Mouse (Mus musculus): ENCODE results near the gene Heatr9. TPM values are rescaled to one million over a fixed set of nuclear protein-coding genes. Genes with fewer than 3 reads are reported as not detected.

The Heatr9 gene
- polyA plus RNA-seq, 1 experiment from 2014 or later = not detected

DNA sequence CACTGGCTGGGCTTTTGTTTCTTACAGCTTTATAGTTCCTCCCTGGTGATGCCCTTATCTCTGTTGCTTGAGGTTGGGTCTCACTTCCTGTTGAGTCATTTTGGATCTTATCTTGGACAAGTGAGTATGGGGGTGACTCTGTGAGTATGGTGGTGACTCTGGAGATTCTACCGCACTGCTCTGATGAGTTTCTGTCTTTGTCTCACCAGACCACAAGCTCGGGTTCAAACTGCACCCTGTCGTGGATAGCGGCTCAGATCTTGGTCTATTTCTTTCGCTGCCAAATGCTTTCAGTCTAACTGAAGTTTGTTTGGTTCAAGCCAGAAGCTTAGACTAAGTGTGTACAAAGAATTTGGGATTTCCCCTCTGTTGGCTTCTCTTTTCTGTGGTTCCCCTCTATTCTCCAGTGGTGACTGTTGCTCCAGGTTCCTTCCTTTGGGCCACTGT is 28.2 kb upstream of the Heatr9 start:
- Histone ChIP-seq H3K9me3 (ENCODE audit: low read length) (no peaks in the 10 kb centered on the region), H3K4me2 (replicated peaks; ENCODE audit: low read depth, low read length) (no peak overlapping the region), H3K36me3 (ENCODE audit: insufficient read depth, low read length) (no peaks in the 10 kb centered on the region), H3K4me3 (ENCODE audit: low read depth, low read length) (no peak overlapping the region), H3K27ac (ENCODE audit: low read length) (no peak overlapping the region), H3K27me3 (replicated peaks; ENCODE audit: insufficient read depth, low read length) (no peaks in the 10 kb centered on the region), H3K4me1 (ENCODE audit: insufficient read depth, low read depth, low read length) (no peaks in the 10 kb centered on the region), H3K9ac (replicated peaks; ENCODE audit: low read depth) (no peak overlapping the region)
- WGBS = 73% methylated on average over 5 of the region's 5 CpGs
- TF ChIP-seq EP300 (IDR thresholded peaks at IDR 0.05) = no peak
- TF ChIP-seq CTCF (IDR thresholded peaks at IDR 0.05) = no peak
- ATAC-seq (no peak), DNase-seq (ENCODE audit: low spot score) (no peak)

GRCm38 (mm10) chr11:83544214-83544613 is 22.2 kb upstream of the Heatr9 start:
- Histone ChIP-seq H3K4me3 (ENCODE audit: low read depth, low read length) (no peak overlapping the region), H3K4me2 (replicated peaks; ENCODE audit: low read depth, low read length) (no peak overlapping the region), H3K4me1 (ENCODE audit: insufficient read depth, low read depth, low read length) (no peaks in the 10 kb centered on the region), H3K27me3 (replicated peaks; ENCODE audit: insufficient read depth, low read length) (no peaks in the 10 kb centered on the region), H3K9ac (replicated peaks; ENCODE audit: low read depth) (no peak overlapping the region), H3K27ac (ENCODE audit: low read length) (no peak overlapping the region), H3K36me3 (ENCODE audit: insufficient read depth, low read length) (no peaks in the 10 kb centered on the region), H3K9me3 (ENCODE audit: low read length) (no peaks in the 10 kb centered on the region)
- ATAC-seq (peak; percentile 40), DNase-seq (ENCODE audit: low spot score) (peak; percentile 57)
- WGBS = 37% methylated on average over 3 of the region's 3 CpGs
- TF ChIP-seq EP300 (IDR thresholded peaks at IDR 0.05) (no peak), CTCF (IDR thresholded peaks at IDR 0.05) (no peak)

GRCm38 (mm10) chr11:83541415-83541814 is 19.4 kb upstream of the Heatr9 start:
- ATAC-seq = no peak
- Histone ChIP-seq H3K36me3 (ENCODE audit: insufficient read depth, low read length) (no peaks in the 10 kb centered on the region), H3K9ac (replicated peaks; ENCODE audit: low read depth) (no peak overlapping the region), H3K4me1 (ENCODE audit: insufficient read depth, low read depth, low read length) (no peaks in the 10 kb centered on the region), H3K27me3 (replicated peaks; ENCODE audit: insufficient read depth, low read length) (no peaks in the 10 kb centered on the region), H3K4me2 (replicated peaks; ENCODE audit: low read depth, low read length) (no peak overlapping the region), H3K9me3 (ENCODE audit: low read length) (no peaks in the 10 kb centered on the region), H3K4me3 (ENCODE audit: low read depth, low read length) (no peak overlapping the region), H3K27ac (ENCODE audit: low read length) (no peak overlapping the region)
- DNase-seq (ENCODE audit: low spot score) = no peak
- TF ChIP-seq CTCF (IDR thresholded peaks at IDR 0.05) = no peak
- TF ChIP-seq EP300 (IDR thresholded peaks at IDR 0.05) = no peak
- WGBS = 87% methylated on average over 3 of the region's 3 CpGs

GRCm38 (mm10) chr11:83540931-83541330 is 19.0 kb upstream of the Heatr9 start:
- WGBS = 85% methylated on average over 2 of the region's 2 CpGs
- Histone ChIP-seq H3K27me3 (replicated peaks; ENCODE audit: insufficient read depth, low read length) (no peaks in the 10 kb centered on the region), H3K27ac (ENCODE audit: low read length) (no peak overlapping the region), H3K9ac (replicated peaks; ENCODE audit: low read depth) (no peak overlapping the region), H3K36me3 (ENCODE audit: insufficient read depth, low read length) (no peaks in the 10 kb centered on the region), H3K4me1 (ENCODE audit: insufficient read depth, low read depth, low read length) (no peaks in the 10 kb centered on the region), H3K9me3 (ENCODE audit: low read length) (no peaks in the 10 kb centered on the region), H3K4me2 (replicated peaks; ENCODE audit: low read depth, low read length) (no peak overlapping the region), H3K4me3 (ENCODE audit: low read depth, low read length) (no peak overlapping the region)
- DNase-seq (ENCODE audit: low spot score) = peak; percentile 10
- no peak for ATAC-seq
- no peak for TF ChIP-seq CTCF (IDR thresholded peaks at IDR 0.05)
- TF ChIP-seq EP300 (IDR thresholded peaks at IDR 0.05) = no peak

DNA sequence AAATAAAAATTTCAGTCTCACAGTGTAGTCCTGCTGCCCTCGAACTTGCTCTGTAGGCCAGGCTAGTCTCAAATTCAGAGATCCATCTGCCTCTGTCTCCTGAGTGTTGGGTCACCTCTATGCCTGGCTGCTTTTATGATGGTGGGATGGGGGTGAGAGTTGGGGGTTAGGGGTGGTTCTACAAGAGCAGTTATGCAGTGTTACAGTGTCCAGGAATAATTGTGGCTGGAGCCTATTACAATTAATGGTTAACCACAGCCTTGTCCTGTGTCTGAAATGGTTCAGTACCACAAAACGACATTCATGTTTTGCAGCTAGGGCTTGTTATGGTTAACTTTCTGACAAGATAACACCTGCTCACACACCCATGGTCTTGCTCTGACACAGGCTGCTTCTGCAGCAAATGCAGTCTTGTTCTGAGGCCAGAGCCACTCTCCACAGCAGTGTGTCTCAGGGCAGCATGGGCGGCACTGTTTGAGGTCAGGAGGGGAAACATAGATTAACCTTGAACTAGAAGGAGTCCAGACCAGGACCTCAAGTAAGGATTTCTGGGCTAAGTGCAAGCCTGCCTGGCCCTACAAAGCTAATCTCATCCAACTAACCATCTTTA is 16.8 kb upstream of the Heatr9 start:
- ATAC-seq (no peak), DNase-seq (ENCODE audit: low spot score) (no peak)
- WGBS = 66% methylated on average over 3 of the region's 3 CpGs
- no peak overlapping the region for H3K4me3 ChIP-seq (ENCODE audit: low read depth, low read length)
- H3K27ac ChIP-seq (ENCODE audit: low read length) = no peak overlapping the region
- H3K4me1 ChIP-seq (ENCODE audit: insufficient read depth, low read depth, low read length) = peaks cover 6% of the 10 kb centered on the region; the same call in 1 of the 2 replicates
- H3K9me3 ChIP-seq (ENCODE audit: low read length) = no peaks in the 10 kb centered on the region
- no peaks in the 10 kb centered on the region for H3K27me3 ChIP-seq (replicated peaks; ENCODE audit: insufficient read depth, low read length)
- no peak overlapping the region for H3K9ac ChIP-seq (replicated peaks; ENCODE audit: low read depth)
- no peaks in the 10 kb centered on the region for H3K36me3 ChIP-seq (ENCODE audit: insufficient read depth, low read length)
- no peak overlapping the region for H3K4me2 ChIP-seq (replicated peaks; ENCODE audit: low read depth, low read length)
- TF ChIP-seq CTCF (IDR thresholded peaks at IDR 0.05) (no peak), EP300 (IDR thresholded peaks at IDR 0.05) (no peak)

DNA sequence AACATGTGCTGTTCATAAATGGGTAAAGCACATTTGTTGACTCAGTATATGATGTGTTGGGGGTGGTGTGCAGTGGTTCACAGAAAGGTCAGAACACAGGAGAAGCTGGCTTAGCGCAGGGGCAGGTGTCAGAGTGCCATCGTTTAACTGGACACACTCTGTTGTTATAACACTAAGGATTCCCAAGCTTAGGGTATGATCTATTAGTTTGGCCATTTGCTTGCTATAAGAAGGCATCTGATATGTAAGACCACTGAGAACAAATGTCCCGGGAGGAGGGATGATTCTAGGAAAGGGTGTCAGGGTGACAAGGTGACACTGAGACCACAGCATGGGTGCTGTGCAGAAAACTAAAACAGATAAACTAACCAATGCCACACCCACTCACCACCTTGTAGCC is 14.9 kb upstream of the Heatr9 start:
- DNase-seq (ENCODE audit: low spot score) (no peak), ATAC-seq (no peak)
- H3K4me1 ChIP-seq (ENCODE audit: insufficient read depth, low read depth, low read length) = peaks cover 6% of the 10 kb centered on the region; the same call in 1 of the 2 replicates
- no peaks in the 10 kb centered on the region for H3K36me3 ChIP-seq (ENCODE audit: insufficient read depth, low read length)
- no peak overlapping the region for H3K9ac ChIP-seq (replicated peaks; ENCODE audit: low read depth)
- no peaks in the 10 kb centered on the region for H3K9me3 ChIP-seq (ENCODE audit: low read length)
- H3K4me3 ChIP-seq (ENCODE audit: low read depth, low read length) = no peak overlapping the region
- no peak overlapping the region for H3K27ac ChIP-seq (ENCODE audit: low read length)
- WGBS = 62% methylated on average over 3 of the region's 3 CpGs
- no peak overlapping the region for H3K4me2 ChIP-seq (replicated peaks; ENCODE audit: low read depth, low read length)
- no peak for TF ChIP-seq CTCF (IDR thresholded peaks at IDR 0.05)
- TF ChIP-seq EP300 (IDR thresholded peaks at IDR 0.05) = no peak
- H3K27me3 ChIP-seq (replicated peaks; ENCODE audit: insufficient read depth, low read length) = no peaks in the 10 kb centered on the region
